Mouse (Mus musculus) megakaryocyte, embryonic 14.5 days (primary cell): ENCODE data around the gene Rasa4.

Experiments
- FLI1 ChIP-seq: IDR thresholded peaks from 2 replicates; pipeline ENCODE4 v1.6.1; 2012; ENCODE audit warnings: low read length, inconsistent platforms, mixed read lengths
- GATA1 ChIP-seq: IDR thresholded peaks from 3 replicates; pipeline ENCODE4 v1.6.1; 2012; ENCODE audit warnings: mixed read lengths, low read length, inconsistent platforms, borderline replicate concordance

- no peak for TF ChIP-seq GATA1
- no peak for TF ChIP-seq FLI1
Measured at GRCm38 (mm10) chr5:136084144-136084881, 597 bp downstream of the Rasa4 start.
